Mouse (Mus musculus) small intestine, adult 2 months (tissue): ENCODE data around the gene Tril. TPM values are rescaled to one million over a fixed set of nuclear protein-coding genes. Genes with fewer than 3 reads are reported as not detected.
A peak's percentile ranks its signal among the peaks of the same experiment; 100 is the strongest.

ENCODE experiments used
- H3K27ac ChIP-seq: fragments of 200-500 bp; 2 replicates; pipeline ENCODE4 v1.5.1; 2012; ENCODE audit warnings: low read depth, low read length, control low read depth, inconsistent platforms; ENCODE audit not compliant: insufficient read depth
- H3K27me3 ChIP-seq: fragments of 200-500 bp; 2 replicates; pipeline ENCODE4 v1.6.1; 2012; ENCODE audit warnings: mild to moderate bottlenecking, moderate library complexity, low read length, inconsistent platforms; ENCODE audit not compliant: control insufficient read depth, insufficient read depth
- H3K36me3 ChIP-seq: fragments of 200-500 bp; 2 replicates; pipeline ENCODE4 v1.6.1; 2012; ENCODE audit warnings: mild to moderate bottlenecking, low read length, control low read depth, inconsistent platforms; ENCODE audit not compliant: control insufficient read depth, insufficient read depth
- H3K4me1 ChIP-seq: fragments of 200-500 bp; 2 replicates; pipeline ENCODE4 v1.6.1; 2012; ENCODE audit warnings: low read length, inconsistent platforms, mixed read lengths; ENCODE audit not compliant: control insufficient read depth, insufficient read depth, insufficient read length
- H3K4me3 ChIP-seq: fragments of 200-500 bp; 2 replicates; pipeline ENCODE4 v1.5.1; 2012; ENCODE audit warnings: low read depth, mild to moderate bottlenecking, control low read depth, inconsistent platforms, low read length, moderate library complexity
- CTCF ChIP-seq: fragments of 200-500 bp; IDR thresholded peaks from 2 replicates; pipeline ENCODE4 v1.5.1; 2012; ENCODE audit warnings: low read depth, mild to moderate bottlenecking, control low read depth, inconsistent platforms, low read length, moderate library complexity, mixed read lengths; ENCODE audit not compliant: insufficient replicate concordance, insufficient read length; ENCODE audit errors: extremely low read depth
- POLR2A ChIP-seq: fragments of 200-500 bp; IDR thresholded peaks from 2 replicates; pipeline ENCODE4 v1.6.1; 2012; ENCODE audit warnings: low read depth, mild to moderate bottlenecking, control low read depth, inconsistent platforms, low read length, moderate library complexity
- WGBS: fragments of 180-500 bp; shearing (Covaris S2); methylation state at CpG from one replicate; pipeline ENCODE4 v1.1.7; 2018; 5-methylcytosine and 5-hydroxymethylcytosine counted together
- polyA plus RNA-seq: library from polyadenylated mRNA; depleted of rRNA; stranded (reverse); fragments of >200 nt; gene quantifications from 2 replicates; pipeline ENCODE4 v1.2.3, GENCODE M21; 2012

Gene Tril
- polyA plus RNA-seq, 1 experiment, result 8.2 TPM

GRCm38 (mm10) chr6:53795078-53795477, 25.6 kb downstream of the Tril start:
- H3K4me1 ChIP-seq, result no peaks in the 10 kb centered on the region
- no peaks in the 10 kb centered on the region for H3K27me3 ChIP-seq
- H3K36me3 ChIP-seq, result no peaks in the 10 kb centered on the region
- no peak for TF ChIP-seq POLR2A
- TF ChIP-seq CTCF, result no peak
- no peak overlapping the region for H3K27ac ChIP-seq
- no peak overlapping the region for H3K4me3 ChIP-seq
- 42% methylated on average over 11 of the region's 11 CpGs for WGBS

GRCm38 (mm10) chr6:53794323-53794971, 26.2 kb downstream of the Tril start:
- Histone ChIP-seq H3K27me3 (no peaks in the 10 kb centered on the region), H3K36me3 (no peaks in the 10 kb centered on the region), H3K27ac (no peak overlapping the region), H3K4me3 (no peak overlapping the region), H3K4me1 (no peaks in the 10 kb centered on the region)
- TF ChIP-seq CTCF, result peak; percentile 79; the same call in 1 of the 2 replicates
- no peak for TF ChIP-seq POLR2A
- 14% methylated on average over 17 of the region's 17 CpGs for WGBS

- WGBS, result 39% methylated on average over 16 of the region's 16 CpGs
- Histone ChIP-seq H3K36me3 (no peaks in the 10 kb centered on the region), H3K4me1 (no peaks in the 10 kb centered on the region), H3K27ac (no peak overlapping the region), H3K27me3 (no peaks in the 10 kb centered on the region), H3K4me3 (no peak overlapping the region)
- TF ChIP-seq CTCF (peak; percentile 29; the same call in 1 of the 2 replicates), POLR2A (no peak)
These were observed 37.6 kb downstream of the Tril start for GRCm38 (mm10) chr6:53782880-53783539.

- H3K4me1 ChIP-seq, result no peaks in the 10 kb centered on the region
- no peaks in the 10 kb centered on the region for H3K36me3 ChIP-seq
- H3K27ac ChIP-seq, result no peak overlapping the region
- no peaks in the 10 kb centered on the region for H3K27me3 ChIP-seq
- no peak for TF ChIP-seq POLR2A
- TF ChIP-seq CTCF, result no peak
- WGBS, result 85% methylated on average over 5 of the region's 5 CpGs
- H3K4me3 ChIP-seq, result no peak overlapping the region
These were observed 38.4 kb downstream of the Tril start for GRCm38 (mm10) chr6:53782273-53782672.

GRCm38 (mm10) chr6:53781171-53781570, 39.5 kb downstream of the Tril start:
- no peaks in the 10 kb centered on the region for H3K27me3 ChIP-seq
- H3K4me3 ChIP-seq, result no peak overlapping the region
- TF ChIP-seq POLR2A, result no peak
- TF ChIP-seq CTCF, result no peak
- 3% methylated on average over 4 of the region's 4 CpGs for WGBS
- H3K36me3 ChIP-seq, result no peaks in the 10 kb centered on the region
- H3K4me1 ChIP-seq, result no peaks in the 10 kb centered on the region
- H3K27ac ChIP-seq, result no peak overlapping the region

GRCm38 (mm10) chr6:53780008-53780407, 40.6 kb downstream of the Tril start:
- Histone ChIP-seq H3K4me1 (no peaks in the 10 kb centered on the region), H3K27me3 (no peaks in the 10 kb centered on the region), H3K27ac (no peak overlapping the region), H3K36me3 (no peaks in the 10 kb centered on the region), H3K4me3 (no peak overlapping the region)
- TF ChIP-seq POLR2A (no peak), CTCF (no peak)
- 85% methylated on average over 5 of the region's 5 CpGs for WGBS

- TF ChIP-seq POLR2A, result no peak
- H3K27ac ChIP-seq, result no peak overlapping the region
- 73% methylated on average over 7 of the region's 7 CpGs for WGBS
- H3K36me3 ChIP-seq, result no peaks in the 10 kb centered on the region
- H3K27me3 ChIP-seq, result no peaks in the 10 kb centered on the region
- no peak overlapping the region for H3K4me3 ChIP-seq
- H3K4me1 ChIP-seq, result no peaks in the 10 kb centered on the region
These were observed 41.1 kb downstream of the Tril start for GRCm38 (mm10) chr6:53779526-53779925.
